Mouse (Mus musculus) heart, embryonic 14.5 days (tissue): ENCODE results near the gene Utp14a. TPM values are rescaled to one million over a fixed set of nuclear protein-coding genes. Genes with fewer than 3 reads are reported as not detected.
A peak's percentile ranks its signal among the peaks of the same experiment; 100 is the strongest.

Source experiments
- ATAC-seq: fragments of 200-750 bp; cut with Nextera tagmentation; 2 replicates; pipeline ENCODE4 v1.8.0; 2017; ENCODE audit warnings: low read depth, moderate TSS enrichment; ENCODE audit not compliant: insufficient number of reproducible peaks, insufficient read depth, low FRiP score
- H3K27ac ChIP-seq, 2 experiments: fragments of 200-500 bp in 1 of 2; fragments of 300-500 bp in 1 of 2; sonication (generic) in 1 of 2; replicated peaks in 1 of 2; 2 replicates each; pipeline ENCODE4 v1.5.1; 2012 to 2014; ENCODE audit warnings: low read depth in 2 of 2, low read length in 2 of 2, control low read depth in 1 of 2, mild to moderate bottlenecking in 1 of 2, mixed read lengths in 1 of 2; ENCODE audit not compliant: control insufficient read depth in 1 of 2, insufficient read depth in 1 of 2
- H3K27me3 ChIP-seq: fragments of 300-500 bp; sonication (generic); 2 replicates; pipeline ENCODE4 v1.6.1; 2014; ENCODE audit warnings: mild to moderate bottlenecking, low read length, control low read depth; ENCODE audit not compliant: control insufficient read depth, insufficient read depth
- H3K36me3 ChIP-seq: fragments of 300-500 bp; sonication (generic); 2 replicates; pipeline ENCODE4 v1.6.1; 2014; ENCODE audit warnings: mild to moderate bottlenecking, control low read depth, low read length, mixed read lengths; ENCODE audit not compliant: control insufficient read depth, insufficient read depth
- H3K4me1 ChIP-seq, 2 experiments: fragments of 200-500 bp in 1 of 2; fragments of 300-500 bp in 1 of 2; sonication (generic) in 1 of 2; 2 replicates each; pipeline ENCODE4 v1.6.1; 2012 to 2014; ENCODE audit warnings: low read length in 2 of 2, control low read depth in 1 of 2, mixed read lengths in 1 of 2; ENCODE audit not compliant: control insufficient read depth in 2 of 2, insufficient read depth in 2 of 2
- H3K4me2 ChIP-seq: fragments of 300-500 bp; sonication (generic); 2 replicates; pipeline ENCODE4 v1.6.1; 2014; ENCODE audit warnings: mild to moderate bottlenecking, low read length
- H3K4me3 ChIP-seq, 2 experiments: fragments of 200-500 bp in 1 of 2; fragments of 300-500 bp in 1 of 2; sonication (generic) in 1 of 2; 2 replicates each; pipeline ENCODE4 v1.5.1; 2012 to 2014; ENCODE audit warnings: low read length in 2 of 2, mild to moderate bottlenecking in 2 of 2, control low read depth in 1 of 2, low read depth in 1 of 2, moderate library complexity in 1 of 2; ENCODE audit not compliant: control insufficient read depth in 1 of 2, insufficient read depth in 1 of 2
- H3K9ac ChIP-seq: fragments of 300-500 bp; sonication (generic); 2 replicates; pipeline ENCODE4 v1.6.1; 2014; ENCODE audit warnings: mild to moderate bottlenecking, low read length
- H3K9me3 ChIP-seq: fragments of 300-500 bp; sonication (generic); 2 replicates; pipeline ENCODE4 v1.6.1; 2016; ENCODE audit warnings: low read length, control low read depth; ENCODE audit not compliant: control insufficient read depth
- WGBS: fragments of 180-500 bp; shearing (Covaris S2); extraction: QIAGEN DNeasy Blood & Tissue Kit; methylation state at CpG from one replicate; pipeline ENCODE4 v1.1.7; 2014; 5-methylcytosine and 5-hydroxymethylcytosine counted together
- polyA plus RNA-seq: library from polyadenylated mRNA; unstranded; fragments of >200 nt; fragmentation: Nextera tagmentation; extraction: Ambion mirVana; gene quantifications from 2 replicates; pipeline ENCODE4 v1.2.1, GENCODE M21; 2014

Utp14a gene
- polyA plus RNA-seq, 1 experiment from 2014 or later: 10.8 TPM

DNA sequence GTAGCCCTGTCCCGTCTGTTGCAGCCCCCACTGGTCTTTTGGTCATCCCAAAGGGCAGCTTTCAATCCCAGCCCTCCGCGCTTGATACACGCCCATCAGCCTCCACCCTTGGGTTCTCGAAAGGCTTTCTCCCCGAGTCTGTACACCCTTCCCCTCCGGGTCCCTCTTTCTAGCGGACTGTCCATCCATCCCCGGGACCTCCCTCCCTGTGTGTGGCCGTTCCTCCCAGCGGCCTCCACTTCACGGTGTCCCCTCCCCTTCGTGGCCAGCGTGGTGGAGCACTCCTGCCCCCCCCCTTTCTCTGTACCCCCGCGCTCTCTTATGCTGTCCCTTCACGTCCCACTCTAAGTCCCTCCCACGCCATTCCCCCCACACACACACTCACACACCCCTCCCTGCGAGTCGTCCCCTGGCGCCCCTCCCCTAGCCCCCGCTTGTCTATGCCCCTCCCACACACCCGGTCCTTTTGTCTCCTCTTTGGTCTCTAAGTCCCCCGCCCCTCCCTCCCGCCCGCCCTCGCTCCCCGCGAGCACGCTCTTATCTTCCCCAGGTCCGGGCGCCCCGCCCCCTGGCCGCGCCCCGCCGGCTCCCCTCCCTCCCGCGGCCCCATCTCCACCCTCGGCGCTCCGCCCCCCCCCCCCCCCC lies 28.5 kb downstream of the Utp14a start:
- WGBS: 17% methylated on average over 23 of the region's 42 CpGs
- peak overlapping the region; percentile 74 to 88 for H3K27ac ChIP-seq

DNA sequence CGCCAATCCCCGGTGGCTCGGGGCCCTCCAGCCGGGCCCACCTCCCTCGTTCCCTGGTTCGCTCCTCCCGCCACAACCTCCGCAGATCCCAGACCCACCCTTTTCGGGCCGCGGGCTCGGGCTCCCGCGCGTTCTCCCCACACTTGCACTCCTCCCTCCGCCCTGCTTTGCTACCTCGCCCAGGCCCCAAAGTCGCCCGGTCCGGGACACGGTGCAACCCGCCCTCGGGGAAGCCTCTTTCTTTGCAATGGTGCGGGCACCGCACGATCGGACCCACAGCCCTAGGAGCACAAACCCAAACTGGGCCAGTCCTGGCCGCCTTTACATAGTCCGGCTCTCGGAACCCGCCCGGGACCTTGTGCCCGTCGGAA lies 29.0 kb downstream of the Utp14a start:
- ATAC-seq: peak; percentile 58
- Histone ChIP-seq H3K4me2 (peak overlapping the region; percentile 65), H3K9ac (peak overlapping the region; percentile 69; the same call in 1 of the 2 replicates), H3K27ac (peak overlapping the region in 1 of 2 experiments; percentile 37; a peak in 1 of 4 replicates), H3K36me3 (0 out of 2 replicates have a peak, but pooled peaks cover 10% of the 10 kb centered on the region), H3K27me3 (peaks cover 8% of the 10 kb centered on the region), H3K4me3 (peak overlapping the region; percentile 53), H3K4me1 (no peaks in the 10 kb centered on the region), H3K9me3 (no peaks in the 10 kb centered on the region)
- 12% methylated on average over 27 of the region's 34 CpGs for WGBS

More for the DNA sequence above, 28.5 kb downstream of the Utp14a start:
- Histone ChIP-seq H3K36me3 (0 out of 2 replicates have a peak, but pooled peaks cover 10% of the 10 kb centered on the region), H3K9ac (peak overlapping the region; percentile 74), H3K9me3 (no peaks in the 10 kb centered on the region), H3K4me2 (peak overlapping the region; percentile 65), H3K4me3 (peak overlapping the region; percentile 47 to 53), H3K27me3 (peaks cover 8% of the 10 kb centered on the region), H3K4me1 (no peaks in the 10 kb centered on the region)
- ATAC-seq: peak; percentile 86

DNA sequence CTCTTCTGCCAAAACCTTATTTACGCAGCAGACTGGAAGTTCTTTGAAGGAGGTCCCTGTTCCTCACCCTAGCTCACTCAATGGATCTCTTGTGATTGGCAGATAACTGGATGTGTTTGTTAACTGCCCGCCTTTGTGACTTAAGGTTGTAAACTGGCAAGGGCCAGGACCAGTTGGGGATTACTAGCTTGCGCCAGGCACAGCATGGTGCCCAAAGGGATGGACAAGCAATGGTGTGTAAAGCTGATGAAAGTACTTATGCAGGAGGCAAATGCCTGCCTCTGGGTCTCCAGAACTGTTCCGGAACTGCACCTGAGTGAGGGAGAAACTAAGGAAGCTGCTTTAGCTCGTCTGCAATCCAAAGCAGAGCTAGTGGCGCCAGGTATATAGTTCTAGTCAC lies 29.8 kb downstream of the Utp14a start:
- ATAC-seq: no peak
- Histone ChIP-seq H3K36me3 (0 out of 2 replicates have a peak, but pooled peaks cover 8% of the 10 kb centered on the region), H3K27me3 (peaks cover 8% of the 10 kb centered on the region), H3K27ac (no peak overlapping the region), H3K4me3 (no peak overlapping the region), H3K9ac (no peak overlapping the region), H3K4me2 (peak overlapping the region; percentile 65; the same call in 1 of the 2 replicates), H3K9me3 (no peaks in the 10 kb centered on the region), H3K4me1 (no peaks in the 10 kb centered on the region; a peak in 1 of 4 replicates)
- WGBS: 39% methylated on average over 6 of the region's 6 CpGs

DNA sequence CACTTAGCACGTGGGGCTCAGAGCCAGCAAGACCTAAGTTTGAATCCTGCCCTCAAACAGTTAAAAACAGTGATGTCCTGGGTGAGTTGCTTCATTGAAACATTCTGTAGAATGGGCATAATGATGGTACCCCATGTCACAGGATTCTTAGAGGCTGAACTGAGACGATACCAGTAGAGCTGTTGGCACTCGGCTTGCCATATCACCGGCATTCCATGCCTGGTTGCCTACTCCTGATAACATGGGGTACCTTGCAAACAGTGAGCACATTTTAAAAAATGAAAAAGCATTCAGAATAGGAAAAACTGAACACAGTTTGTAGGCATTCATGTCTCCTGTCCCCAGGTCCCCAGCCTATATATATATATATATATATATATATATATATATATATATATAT lies 31.3 kb downstream of the Utp14a start:
- Histone ChIP-seq H3K27ac (no peak overlapping the region), H3K9me3 (no peaks in the 10 kb centered on the region), H3K4me1 (no peaks in the 10 kb centered on the region; a peak in 1 of 4 replicates), H3K4me2 (no peak overlapping the region), H3K27me3 (peaks cover 8% of the 10 kb centered on the region), H3K36me3 (no peaks in the 10 kb centered on the region), H3K4me3 (no peak overlapping the region), H3K9ac (no peak overlapping the region)
- ATAC-seq: no peak
- WGBS: 59% methylated on average over 4 of the region's 4 CpGs

DNA sequence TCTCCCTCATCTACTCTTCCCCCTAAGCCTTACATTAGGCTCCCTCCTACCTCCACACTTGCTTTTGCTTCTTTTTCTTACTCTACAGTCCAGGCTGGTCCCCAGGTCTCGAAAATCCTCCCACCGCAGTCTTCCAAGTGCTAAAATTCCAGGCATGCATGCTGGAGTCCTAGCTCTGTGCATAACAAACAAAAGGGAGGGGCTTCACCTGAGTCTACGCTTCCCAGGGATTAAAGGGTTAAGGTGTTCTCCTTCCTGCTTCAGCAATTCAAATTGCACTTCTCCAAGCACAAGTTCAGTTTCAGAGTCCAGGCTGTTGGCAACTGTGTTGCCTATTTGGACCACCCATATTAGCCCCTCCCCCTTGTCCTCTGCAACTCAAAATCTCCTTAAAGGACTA lies 34.8 kb downstream of the Utp14a start:
- WGBS: 22% methylated on average over 3 of the region's 3 CpGs
- Histone ChIP-seq H3K4me2 (no peak overlapping the region), H3K27me3 (peaks cover 7% of the 10 kb centered on the region), H3K36me3 (no peaks in the 10 kb centered on the region), H3K27ac (no peak overlapping the region), H3K4me1 (no peaks in the 10 kb centered on the region; a peak in 1 of 4 replicates), H3K4me3 (no peak overlapping the region), H3K9me3 (no peaks in the 10 kb centered on the region), H3K9ac (no peak overlapping the region)
- ATAC-seq: no peak

DNA sequence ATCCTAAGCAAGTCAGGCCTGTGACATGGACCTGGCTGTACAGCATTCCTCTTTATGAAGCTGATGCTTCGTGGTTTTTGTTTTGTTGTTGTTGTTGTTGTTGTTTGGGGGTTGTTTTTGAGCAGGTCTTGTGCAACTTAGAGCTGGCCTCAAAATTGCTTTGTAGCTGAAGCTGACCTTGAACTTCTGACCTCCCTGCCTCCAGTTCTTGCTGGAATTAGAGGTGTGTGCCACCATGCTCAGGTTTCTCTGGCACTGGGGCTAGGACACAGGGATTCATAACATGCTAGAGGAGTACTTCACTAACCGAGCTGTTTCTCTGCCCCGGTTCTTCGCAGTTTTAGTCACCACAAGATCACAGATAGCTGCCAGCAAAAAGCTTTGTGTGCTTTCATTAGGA lies 48.7 kb downstream of the Utp14a start:
- WGBS: 74% methylated on average over 4 of the region's 4 CpGs
- H3K4me2 ChIP-seq: no peak overlapping the region
- H3K4me3 ChIP-seq: no peak overlapping the region
- no peak overlapping the region for H3K27ac ChIP-seq
- H3K9ac ChIP-seq: no peak overlapping the region
- ATAC-seq: no peak
- H3K9me3 ChIP-seq: no peaks in the 10 kb centered on the region
- H3K27me3 ChIP-seq: no peaks in the 10 kb centered on the region
- no peaks in the 10 kb centered on the region for H3K36me3 ChIP-seq
- H3K4me1 ChIP-seq: no peaks in the 10 kb centered on the region

DNA sequence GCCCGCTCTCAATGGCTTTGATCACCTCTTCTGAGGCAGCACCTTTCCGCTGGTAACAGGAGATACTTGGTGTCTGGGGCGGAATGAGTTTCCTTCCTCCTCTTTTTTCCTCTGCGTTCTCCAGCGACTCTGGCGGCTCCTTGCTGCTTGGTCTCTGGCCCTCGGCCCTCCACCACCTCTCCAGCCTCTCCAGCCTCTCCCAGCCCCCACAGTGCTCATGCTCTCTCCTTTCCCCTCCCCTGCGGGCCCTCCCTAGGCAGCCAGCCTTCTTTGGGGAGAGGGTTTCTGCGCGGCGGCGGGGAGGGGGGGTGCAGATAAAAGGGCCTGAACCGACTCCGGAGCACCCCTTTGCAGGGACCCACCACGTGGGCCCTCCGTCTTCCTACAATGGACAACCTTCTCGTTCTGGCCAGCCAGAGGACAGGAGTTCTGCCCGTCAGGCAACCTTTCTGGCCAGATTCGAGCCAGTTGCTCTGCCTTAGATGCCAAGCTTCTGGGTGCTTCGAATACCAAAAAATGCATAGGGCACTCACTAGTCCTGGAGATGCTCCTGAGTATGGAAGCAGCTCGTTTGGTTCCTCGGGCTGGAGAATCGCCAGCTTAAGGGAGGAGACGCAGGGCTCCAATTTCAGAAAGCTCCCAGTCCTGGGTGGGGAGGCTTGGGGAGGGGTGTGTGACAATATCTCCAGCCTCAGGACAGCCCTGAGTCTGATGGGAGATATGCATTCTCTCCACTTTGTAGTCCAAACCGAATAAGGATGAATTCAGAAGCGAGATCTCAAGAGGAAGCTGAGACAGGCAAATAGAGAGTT lies 54.2 kb downstream of the Utp14a start:
- 20% methylated on average over 26 of the region's 26 CpGs for WGBS
- Histone ChIP-seq H3K9ac (peak overlapping the region; percentile 50; the same call in 1 of the 2 replicates), H3K27ac (no peak overlapping the region), H3K27me3 (peaks cover 4% of the 10 kb centered on the region; the same call in 1 of the 2 replicates), H3K4me3 (peak overlapping the region; percentile 27 to 31), H3K36me3 (no peaks in the 10 kb centered on the region), H3K4me2 (peak overlapping the region; percentile 63), H3K4me1 (no peaks in the 10 kb centered on the region; a peak in 1 of 4 replicates), H3K9me3 (no peaks in the 10 kb centered on the region)
- no peak for ATAC-seq
